8 mouse cellular contexts compared by ENCODE assay signal in the genomic region with DNA sequence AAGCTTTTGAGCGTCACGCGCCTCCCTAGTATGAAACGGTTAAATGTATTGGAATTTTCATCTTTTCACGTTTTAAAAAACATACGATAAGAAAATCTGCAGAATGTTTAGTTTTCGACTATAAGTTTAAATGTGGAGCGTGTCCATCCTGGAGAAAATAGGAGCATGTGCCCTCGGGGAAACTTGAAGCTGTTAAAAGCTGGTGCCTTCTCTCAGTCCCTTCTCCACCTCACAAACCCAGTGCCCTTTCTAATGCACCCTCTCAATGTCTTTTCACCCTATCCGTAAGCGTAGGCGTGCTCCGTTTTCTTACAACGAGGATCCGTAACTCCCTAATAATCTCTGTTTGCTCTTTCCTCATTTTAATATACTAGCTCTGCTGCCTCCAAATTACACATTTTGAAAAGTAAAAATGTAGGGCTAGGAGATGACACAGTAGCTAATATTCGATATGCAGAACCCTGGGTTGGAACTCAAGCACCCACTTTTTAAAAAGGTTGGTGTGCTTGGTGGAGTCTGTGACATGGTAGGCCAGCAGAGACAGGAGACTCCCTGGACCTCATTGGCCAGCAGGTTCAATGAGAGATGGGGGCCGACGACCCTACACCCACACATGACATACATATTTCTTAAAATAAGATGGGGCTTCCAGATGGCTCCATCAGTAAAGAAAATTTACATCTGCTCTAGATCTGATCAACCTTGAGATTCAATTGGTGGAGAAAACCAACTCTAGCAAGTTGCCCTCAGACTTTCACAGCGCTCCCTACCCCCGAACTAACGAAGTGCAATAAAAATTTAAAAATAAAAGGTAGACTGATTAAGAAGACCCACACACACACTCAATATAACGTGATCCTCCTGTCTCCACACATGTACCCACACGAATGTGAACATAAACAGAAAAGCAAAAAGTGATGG. TPM values are rescaled to one million over a fixed set of nuclear protein-coding genes. Genes with fewer than 3 reads are reported as not detected.
DNase-seq lines count a peak whose midpoint lies in the region; ATAC-seq and TF ChIP-seq lines count a peak whose summit lies in the region.

No protein-coding gene starts in this region.

- DNase-seq in kidney, postnatal 10 days: peak; percentile 11
- no peak for DNase-seq in kidney, adult 9 months
- DNase-seq in Muller cell, postnatal 12 days (ENCODE audit: inconsistent ontology term): peak; percentile 20
- no peak for DNase-seq in forebrain, embryonic 14.5 days (ENCODE audit: low spot score)
- no peak for DNase-seq in liver, embryonic 13.5 days
- DNase-seq in stomach, postnatal 0 days (ENCODE audit: low spot score): no peak
- no peak for DNase-seq in ovary, postnatal 10 days (ENCODE audit: low spot score)
- DNase-seq in natural killer cell, adult 2 months (ENCODE audit: low spot score in 2 of 2): no peak

- no peak for TF ChIP-seq CTCF in stomach, postnatal 0 days (IDR thresholded peaks at IDR 0.05; ENCODE audit: low read depth)

- peak overlapping the region; percentile 90 for H3K9ac ChIP-seq in forebrain, embryonic 14.5 days (ENCODE audit: low read length)
- peak overlapping the region; percentile 89 for H3K9ac ChIP-seq in liver, embryonic 13.5 days
- H3K9ac ChIP-seq in stomach, postnatal 0 days (ENCODE audit: low read length): peak overlapping the region; percentile 89

- no peak overlapping the region for H3K27ac ChIP-seq in forebrain, embryonic 14.5 days (ENCODE audit: low read depth, low read length)
- peak overlapping the region; percentile 81 for H3K27ac ChIP-seq in liver, embryonic 13.5 days
- peak overlapping the region; percentile 13; the same call in 1 of the 2 replicates for H3K27ac ChIP-seq in stomach, postnatal 0 days (replicated peaks)

- peak overlapping the region; percentile 75 for H3K4me2 ChIP-seq in forebrain, embryonic 14.5 days (ENCODE audit: low read length)
- peak overlapping the region; percentile 87 for H3K4me2 ChIP-seq in liver, embryonic 13.5 days
- H3K4me2 ChIP-seq in stomach, postnatal 0 days (replicated peaks; ENCODE audit: low read depth): peak overlapping the region; percentile 60

- no peak for TF ChIP-seq EP300 in stomach, postnatal 0 days (optimal IDR thresholded peaks at IDR 0.05)

- ATAC-seq in forebrain, embryonic 14.5 days: no peak
- ATAC-seq in liver, embryonic 13.5 days (ENCODE audit: low read depth): no peak
- no peak for ATAC-seq in stomach, postnatal 0 days (ENCODE audit: low FRiP score, low TSS enrichment)

- no peaks in the 10 kb centered on the region for H3K9me3 ChIP-seq in forebrain, embryonic 14.5 days (replicated peaks; ENCODE audit: control insufficient read depth, low read length)
- H3K9me3 ChIP-seq in liver, embryonic 13.5 days (replicated peaks): no peaks in the 10 kb centered on the region
- no peaks in the 10 kb centered on the region for H3K9me3 ChIP-seq in stomach, postnatal 0 days (ENCODE audit: control insufficient read depth, low read length)

- WGBS in forebrain, embryonic 14.5 days: 28% methylated on average over 23 of the region's 23 CpGs
- 16% methylated on average over 23 of the region's 23 CpGs for WGBS in liver, embryonic 13.5 days (ENCODE audit: insufficient replicate concordance)
- WGBS in stomach, postnatal 0 days: 21% methylated on average over 23 of the region's 23 CpGs

- peaks cover 5% of the 10 kb centered on the region for H3K4me1 ChIP-seq in forebrain, embryonic 14.5 days (ENCODE audit: control insufficient read depth, insufficient read depth, low read length)
- H3K4me1 ChIP-seq in liver, embryonic 13.5 days (replicated peaks): peaks cover 19% of the 10 kb centered on the region
- H3K4me1 ChIP-seq in stomach, postnatal 0 days (replicated peaks; ENCODE audit: control insufficient read depth, insufficient read depth): no peaks in the 10 kb centered on the region

- H3K4me3 ChIP-seq in forebrain, embryonic 14.5 days (ENCODE audit: low read depth, low read length): peak overlapping the region; percentile 76
- peak overlapping the region; percentile 78 for H3K4me3 ChIP-seq in liver, embryonic 13.5 days (replicated peaks)
- H3K4me3 ChIP-seq in stomach, postnatal 0 days (ENCODE audit: low read depth, low read length): peak overlapping the region; percentile 77

- H3K36me3 ChIP-seq in forebrain, embryonic 14.5 days (ENCODE audit: control insufficient read depth, insufficient read depth, low read length): peaks cover 28% of the 10 kb centered on the region
- H3K36me3 ChIP-seq in liver, embryonic 13.5 days: peaks cover 29% of the 10 kb centered on the region
- peaks cover 5% of the 10 kb centered on the region; the same call in 1 of the 2 replicates for H3K36me3 ChIP-seq in stomach, postnatal 0 days (ENCODE audit: control insufficient read depth, insufficient read depth, low read length)

- no peaks in the 10 kb centered on the region for H3K27me3 ChIP-seq in forebrain, embryonic 14.5 days (replicated peaks; ENCODE audit: control insufficient read depth, insufficient read depth, low read length)
- H3K27me3 ChIP-seq in liver, embryonic 13.5 days: no peaks in the 10 kb centered on the region
- H3K27me3 ChIP-seq in stomach, postnatal 0 days (ENCODE audit: control insufficient read depth, insufficient read depth, low read length): no peaks in the 10 kb centered on the region

RNA-seq across cellular contexts. Expression of a gene that starts 0.9 kb away (rescaled TPM):
- polyA plus RNA-seq in forebrain, embryonic 14.5 days (2014; fragmentation: Nextera tagmentation; extraction: Ambion mirVana): 669 and 929 TPM in 2 replicates
- 964 and 1,016 TPM in 2 replicates for polyA plus RNA-seq in liver, embryonic 13.5 days (2015; fragmentation: Nextera tagmentation; extraction: Ambion mirVana)
- 1,012 and 1,015 TPM in 2 replicates for polyA plus RNA-seq in stomach, postnatal 0 days (2015; fragmentation: Nextera tagmentation; extraction: Ambion mirVana)

RNA-seq across cellular contexts. Expression of a gene that starts 1.0 kb away (rescaled TPM):
- 0.10 TPM in 1 of 2 replicates, not detected in the other for polyA plus RNA-seq in forebrain, embryonic 14.5 days (2014; fragmentation: Nextera tagmentation; extraction: Ambion mirVana)
- 0.05 and 0.07 TPM in 2 replicates for polyA plus RNA-seq in liver, embryonic 13.5 days (2015; fragmentation: Nextera tagmentation; extraction: Ambion mirVana)
- polyA plus RNA-seq in stomach, postnatal 0 days (2015; fragmentation: Nextera tagmentation; extraction: Ambion mirVana): 0.07 TPM in 1 of 2 replicates, not detected in the other

RNA-seq across cellular contexts. Expression of a gene that starts 22.6 kb away (rescaled TPM):
- 34.0 and 37.6 TPM in 2 replicates for polyA plus RNA-seq in forebrain, embryonic 14.5 days (2014; fragmentation: Nextera tagmentation; extraction: Ambion mirVana)
- polyA plus RNA-seq in liver, embryonic 13.5 days (2015; fragmentation: Nextera tagmentation; extraction: Ambion mirVana): 29.3 and 32.5 TPM in 2 replicates
- polyA plus RNA-seq in stomach, postnatal 0 days (2015; fragmentation: Nextera tagmentation; extraction: Ambion mirVana): 20.3 and 24.9 TPM in 2 replicates

RNA-seq across cellular contexts. Expression of a gene that starts 33.9 kb away (rescaled TPM):
- 8.9 and 10.3 TPM in 2 replicates for polyA plus RNA-seq in forebrain, embryonic 14.5 days (2014; fragmentation: Nextera tagmentation; extraction: Ambion mirVana)
- polyA plus RNA-seq in liver, embryonic 13.5 days (2015; fragmentation: Nextera tagmentation; extraction: Ambion mirVana): 25.0 and 29.8 TPM in 2 replicates
- 36.2 and 36.7 TPM in 2 replicates for polyA plus RNA-seq in stomach, postnatal 0 days (2015; fragmentation: Nextera tagmentation; extraction: Ambion mirVana)

Comparison
In these comparisons a context has a peak if more than half of its experiments do, and no peak if none do; other contexts are left out.
1. DNase-seq: peak in kidney, postnatal 10 days (single experiment) and Muller cell, postnatal 12 days (single experiment); none in kidney, adult 9 months (single experiment), forebrain, embryonic 14.5 days (single experiment), liver, embryonic 13.5 days (single experiment), stomach, postnatal 0 days (single experiment), ovary, postnatal 10 days (single experiment) and natural killer cell, adult 2 months (0 of 2).
2. Peak in every context shown above with its lines, with median percentiles within 50 percentile points of each other: H3K4me2 ChIP-seq, H3K4me3 ChIP-seq and H3K9ac ChIP-seq.